Mouse (Mus musculus): ENCODE results near the gene Fgfr2.
"Not testable (repeated sequence)": the region's sequence is repeated elsewhere in the genome, so short reads cannot be mapped to it uniquely, and the experiment has no call there.

The Fgfr2 gene

DNA sequence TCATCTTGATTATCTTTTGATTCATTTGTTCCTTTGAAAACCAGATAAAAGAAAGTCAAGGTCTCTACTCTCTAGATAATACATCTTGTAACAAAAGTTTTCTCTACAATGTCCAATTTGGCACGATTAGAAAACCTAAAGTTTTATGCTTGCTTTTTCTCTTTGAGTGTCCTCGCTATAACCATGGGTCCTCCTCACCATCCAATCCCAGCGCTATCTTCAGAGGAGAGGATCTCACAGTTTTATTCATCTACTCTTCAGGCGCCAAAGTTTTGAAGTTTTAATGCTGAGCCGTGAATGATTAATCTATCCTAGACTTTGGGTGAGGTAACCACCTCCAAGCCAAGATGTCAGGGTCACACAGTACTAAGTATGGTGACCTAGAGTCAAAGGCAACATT is 2687.4 kb downstream of the Fgfr2 start:
- no peak for DNase-seq

GRCm38 (mm10) chr7:130432141-130432540 is 2691.0 kb downstream of the Fgfr2 start:
- no peak for DNase-seq

DNA sequence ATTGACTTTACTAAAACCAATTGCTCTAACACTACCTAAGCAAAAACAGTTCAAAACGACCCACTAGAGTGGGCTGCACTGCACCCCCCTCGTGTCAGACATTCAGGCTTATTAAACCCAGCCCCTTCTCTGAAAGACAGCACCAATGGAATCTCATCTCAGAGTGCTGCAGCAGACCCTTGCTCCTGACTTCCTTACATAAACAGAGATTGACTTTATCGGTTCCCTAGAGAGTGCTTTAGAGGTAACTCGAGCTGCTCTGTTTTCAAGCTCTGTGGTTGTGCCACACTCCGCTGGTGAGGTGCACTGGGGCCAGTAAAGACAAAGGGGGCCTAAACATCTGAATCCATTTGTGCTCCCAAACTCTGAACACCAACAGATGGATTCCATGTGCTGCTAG is 2696.6 kb downstream of the Fgfr2 start:
- no peak for DNase-seq

DNA sequence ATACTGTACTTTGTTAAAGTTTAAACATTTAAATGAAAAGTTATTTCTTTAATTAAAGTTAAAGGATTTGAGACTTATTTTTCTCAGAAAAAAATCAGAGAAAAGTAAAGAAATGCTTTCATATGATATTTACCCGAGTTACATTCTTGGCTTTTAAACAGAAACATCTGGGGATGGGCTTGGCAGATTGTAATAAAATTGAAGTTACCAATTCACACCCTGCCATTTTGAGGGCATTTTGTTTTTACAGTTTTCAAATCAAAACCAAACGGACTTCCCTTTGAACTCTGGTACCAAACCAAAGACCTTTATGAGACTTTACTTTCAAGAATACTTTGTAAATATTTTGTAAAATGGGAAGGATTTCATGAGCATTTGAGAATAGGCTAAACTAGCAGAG is 2697.2 kb downstream of the Fgfr2 start:
- DNase-seq, result no peak

- no peak for DNase-seq
These were observed 2703.2 kb downstream of the Fgfr2 start for GRCm38 (mm10) chr7:130419961-130420360.

- no peak for DNase-seq
These were observed 2715.5 kb downstream of the Fgfr2 start for GRCm38 (mm10) chr7:130407622-130408021.

DNA sequence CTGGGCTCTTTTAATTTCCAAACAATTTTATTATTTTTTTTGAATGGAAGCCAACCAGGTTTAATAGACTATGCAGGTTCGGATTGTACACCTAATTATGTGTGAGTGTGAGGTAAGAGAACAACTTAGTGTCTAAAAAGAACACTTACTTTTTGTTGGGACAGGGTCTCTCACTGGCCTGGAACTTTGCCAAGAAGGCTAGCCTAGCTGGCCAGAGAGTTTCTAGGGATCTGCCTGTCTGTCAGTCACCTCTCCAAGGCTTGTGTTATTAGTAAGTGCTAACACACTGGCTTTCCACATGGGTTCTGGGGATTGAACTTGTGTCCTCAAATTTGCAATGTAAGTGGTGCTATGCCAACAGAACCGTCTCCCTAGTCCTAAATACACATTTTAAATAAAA is 2719.8 kb downstream of the Fgfr2 start:
- no peak for DNase-seq

GRCm38 (mm10) chr7:130394697-130395096 is 2728.5 kb downstream of the Fgfr2 start:
- DNase-seq, result no peak

GRCm38 (mm10) chr7:130390060-130390459 is 2733.1 kb downstream of the Fgfr2 start:
- not testable (repeated sequence) for DNase-seq

DNA sequence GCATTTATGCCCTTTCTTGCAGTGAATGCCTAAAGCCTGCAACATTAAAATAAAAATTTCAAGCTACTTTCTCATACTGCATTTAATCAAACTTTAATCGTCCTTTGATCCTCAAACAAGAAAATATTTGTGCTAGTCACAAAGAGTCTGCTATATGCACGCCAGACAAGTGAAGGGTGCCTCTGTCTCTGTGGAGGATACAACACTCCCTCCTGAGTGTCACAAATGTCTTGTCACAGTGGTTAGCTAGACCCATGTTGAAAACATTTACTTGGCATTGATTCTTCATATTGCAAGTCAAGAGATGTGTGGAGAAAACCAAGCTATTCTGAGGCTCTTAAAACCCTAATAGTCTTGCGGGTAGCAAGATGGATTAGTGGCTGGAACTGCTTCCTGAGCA is 2736.8 kb downstream of the Fgfr2 start:
- DNase-seq, result no peak

DNA sequence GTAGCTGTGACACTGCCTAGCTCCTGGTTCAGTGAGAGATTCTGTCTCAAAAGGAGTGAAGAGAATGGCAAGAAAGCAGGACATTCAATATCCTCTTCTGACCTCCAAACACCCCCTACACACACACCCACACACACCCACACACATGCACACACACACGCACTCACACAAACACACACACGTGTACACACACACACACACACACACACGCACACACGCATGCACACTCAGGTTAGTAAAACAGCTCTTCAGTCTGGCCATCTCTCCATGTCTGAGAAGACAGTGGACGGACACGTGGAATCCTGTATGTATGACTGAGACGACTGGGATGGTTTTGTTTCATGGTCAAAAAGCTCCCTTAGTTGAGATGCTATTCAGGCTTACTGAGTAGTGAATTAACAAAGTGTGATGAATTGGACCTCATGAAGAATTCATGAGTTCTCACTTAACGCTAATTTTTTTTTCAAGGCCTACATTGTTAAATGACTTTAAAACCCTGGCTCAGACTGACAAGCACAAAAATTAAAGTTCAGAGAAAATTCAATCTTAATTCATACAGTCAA is 2737.3 kb downstream of the Fgfr2 start:
- DNase-seq, result no peak

DNA sequence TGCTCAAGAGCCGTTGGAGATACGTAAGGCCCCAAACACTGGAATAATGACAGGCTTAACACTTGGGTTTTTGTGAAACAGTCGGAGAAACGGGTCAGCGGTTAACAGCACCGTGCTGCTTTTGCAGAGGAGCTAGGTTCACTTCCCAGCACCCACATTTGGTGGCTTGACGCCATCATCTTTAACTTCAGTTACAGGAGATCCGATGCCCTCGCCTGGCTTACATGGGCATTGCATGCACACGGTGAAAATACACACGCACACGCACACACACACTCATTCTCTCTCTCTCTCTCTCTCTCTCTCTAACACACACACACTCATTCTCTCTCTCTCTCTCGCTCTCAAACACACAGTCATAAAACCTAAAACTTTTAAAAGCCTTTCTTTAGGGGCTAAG is 2741.0 kb downstream of the Fgfr2 start:
- no peak for DNase-seq

- no peak for DNase-seq
These were observed 2741.7 kb downstream of the Fgfr2 start for GRCm38 (mm10) chr7:130381387-130381951.

DNA sequence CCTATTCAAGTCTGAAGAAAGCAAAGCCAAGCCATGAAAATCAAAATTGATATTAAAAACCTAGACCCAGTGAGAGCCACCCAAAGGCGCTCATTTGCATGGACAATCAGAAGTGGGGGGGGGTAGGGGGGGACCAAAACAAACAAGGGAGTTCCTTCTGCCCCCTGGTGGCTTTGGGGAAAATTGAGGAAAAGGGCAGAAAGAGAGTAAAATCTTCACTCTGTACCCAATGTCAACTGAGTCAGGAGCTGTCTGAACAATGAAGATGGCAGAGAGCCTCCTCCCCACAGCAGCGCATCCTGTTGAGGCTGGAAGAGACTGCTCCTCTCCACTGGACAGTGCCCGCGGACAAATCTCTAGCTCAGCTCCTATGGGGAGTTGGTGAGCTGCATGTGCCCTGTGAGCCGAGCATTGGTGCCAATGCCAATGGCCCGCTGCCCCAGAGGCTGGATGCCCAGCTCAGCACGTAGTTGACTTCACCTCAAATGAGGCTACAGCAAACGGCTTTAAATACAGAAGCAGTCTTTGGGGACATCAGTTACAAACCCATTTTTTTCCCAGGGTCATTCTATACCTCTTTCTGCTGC is 2742.3 kb downstream of the Fgfr2 start:
- DNase-seq, result no peak

GRCm38 (mm10) chr7:130380367-130380766 is 2742.8 kb downstream of the Fgfr2 start:
- no peak for DNase-seq

- DNase-seq, result no peak
These were observed 2743.3 kb downstream of the Fgfr2 start for GRCm38 (mm10) chr7:130379886-130380285.

- DNase-seq, result no peak
These were observed 2744.8 kb downstream of the Fgfr2 start for GRCm38 (mm10) chr7:130378308-130378707.

DNA sequence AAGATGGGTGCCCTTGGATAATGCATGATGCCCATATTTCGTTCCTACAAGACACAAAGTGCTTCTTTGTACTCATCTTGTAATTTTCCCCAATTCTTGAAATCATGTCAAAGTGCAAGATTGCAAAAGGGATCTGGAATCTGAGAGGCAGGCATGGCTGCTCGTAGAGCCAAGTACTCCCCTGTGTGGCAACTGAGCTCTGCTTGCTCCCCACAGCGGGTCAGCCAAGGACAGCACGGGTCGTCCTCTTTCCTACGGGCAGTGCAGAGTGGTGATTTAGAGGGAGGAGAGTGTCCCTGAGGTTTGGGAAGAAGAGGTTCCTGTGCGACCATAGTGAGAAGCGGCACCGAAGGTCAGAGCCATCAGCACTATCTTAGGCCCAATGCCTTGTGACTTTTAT is 2748.8 kb downstream of the Fgfr2 start:
- DNase-seq, result no peak

DNA sequence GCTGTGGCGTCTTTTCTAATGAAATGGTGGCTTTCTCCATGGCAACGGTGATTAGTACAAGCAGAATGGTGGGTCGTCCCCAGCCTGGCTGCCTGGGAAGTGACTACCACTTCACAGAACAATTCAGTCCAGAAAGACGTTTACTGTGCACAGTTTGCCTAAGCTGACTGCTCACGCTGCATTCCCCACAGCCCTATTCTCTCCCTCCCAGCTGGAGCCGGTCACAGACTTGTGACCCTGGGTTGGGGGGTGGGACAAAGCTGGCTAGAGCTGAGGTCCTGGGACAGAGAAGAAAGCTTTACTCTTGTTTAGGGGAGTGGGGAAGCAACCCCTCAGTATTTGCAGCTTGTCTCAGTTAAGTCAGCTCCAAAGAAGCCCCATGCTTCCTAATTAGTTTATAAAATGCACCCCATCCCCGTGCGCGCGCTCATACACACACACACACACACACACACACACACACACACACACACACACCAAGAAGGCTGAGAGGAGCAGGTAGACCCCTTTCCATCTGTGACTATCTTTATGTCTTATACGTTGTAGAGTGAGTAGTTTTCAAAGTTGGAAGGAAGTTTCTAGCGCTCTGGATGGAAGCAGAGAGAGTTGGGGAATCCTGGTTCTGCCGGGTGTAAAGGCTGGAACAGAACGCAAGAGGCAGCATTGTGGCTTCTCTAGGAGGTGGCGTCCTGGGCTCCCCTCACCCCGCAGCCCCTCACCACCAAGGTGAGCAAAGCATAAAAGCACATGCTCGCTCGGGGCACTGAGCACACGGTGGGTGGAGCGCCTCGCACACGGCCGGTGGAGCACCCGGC is 2754.1 kb downstream of the Fgfr2 start:
- DNase-seq, result no peak

- no peak for DNase-seq
These were observed 2754.9 kb downstream of the Fgfr2 start for GRCm38 (mm10) chr7:130368036-130368826.

DNA sequence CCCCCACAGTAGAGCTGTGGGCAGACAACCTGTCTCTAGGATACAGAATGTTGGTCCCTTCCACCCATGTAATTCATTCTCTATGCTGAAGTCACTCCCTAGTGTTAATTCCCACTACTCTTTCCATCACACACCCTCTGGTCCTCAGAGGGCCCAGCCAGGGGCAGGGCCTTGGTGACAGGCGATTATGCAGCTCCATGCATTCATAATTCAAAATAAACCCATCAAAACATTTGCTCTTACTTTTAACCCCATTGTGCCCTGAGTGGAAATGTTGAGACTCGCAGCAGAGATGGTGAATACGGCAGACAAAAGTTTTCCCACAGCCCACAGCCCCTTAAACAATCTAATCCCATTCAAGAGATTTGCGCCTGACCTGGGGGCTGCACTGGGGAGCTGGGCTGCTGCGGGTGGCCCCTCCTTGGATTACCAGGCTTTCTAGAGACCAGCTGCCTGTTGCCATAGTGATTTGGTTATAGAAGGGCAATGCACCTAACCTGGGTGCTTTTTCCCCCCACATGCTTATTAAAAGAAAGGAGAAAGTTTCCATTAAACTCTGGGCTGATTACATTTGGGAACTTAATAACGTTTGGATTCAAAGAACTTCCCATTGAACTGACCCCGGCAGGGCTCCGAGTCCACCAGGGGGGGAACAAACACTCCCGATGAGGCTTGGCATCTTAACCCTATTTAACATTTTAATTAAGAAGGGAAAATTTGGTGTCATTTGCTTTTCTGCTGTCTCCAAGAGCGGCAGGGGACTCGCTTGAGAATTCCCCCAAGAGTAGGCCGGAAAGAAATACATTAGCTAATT is 2755.7 kb downstream of the Fgfr2 start:
- DNase-seq, result no peak

DNA sequence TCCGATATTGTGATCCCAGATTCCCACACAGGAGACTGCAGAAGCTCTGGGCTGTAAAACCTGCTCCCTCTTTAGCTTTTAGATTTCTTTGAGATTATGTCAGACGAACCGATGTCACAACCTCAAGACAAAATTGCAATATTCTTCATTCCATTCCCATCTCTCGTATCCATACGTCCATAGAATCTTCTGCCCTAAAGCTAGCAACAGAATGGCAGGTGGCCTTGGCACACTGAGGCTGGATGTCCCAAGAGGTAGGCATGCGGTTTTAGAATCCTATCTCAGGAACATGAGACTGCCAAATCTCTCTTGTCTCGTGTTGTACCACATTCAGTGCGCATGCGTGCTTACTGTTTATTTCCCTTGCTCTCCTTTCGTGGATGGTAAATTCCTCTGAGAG is 2757.4 kb downstream of the Fgfr2 start:
- no peak for DNase-seq

Measured in kidney, adult 11 months (tissue).